Mouse (Mus musculus) lung, postnatal 4 days (tissue): ENCODE measurements at regions not wholly inside any gene's neighbourhood (a gene's known extent, or its start where the extent isn't known, plus 50 kb on each side); places are given as distances from the start of the nearest gene placed in this dataset.

Experiments used
- DNase-seq, 2 experiments: peaks; one replicate each; pipeline ENCODE4 v3.0.0; 2021

GRCm38 (mm10) chr5:39023241-39023640 is 146.6 kb upstream of the Clnk start:
- no peak for DNase-seq

- DNase-seq: no peak
Observed at GRCm38 (mm10) chr5:39000643-39001042, 124.0 kb upstream of the Clnk start.

- DNase-seq: no peak
Observed at GRCm38 (mm10) chr5:38999700-39000099, 123.1 kb upstream of the Clnk start.

GRCm38 (mm10) chr5:38972397-38973159 is 96.0 kb upstream of the Clnk start:
- no peak for DNase-seq

- DNase-seq: no peak
Observed at GRCm38 (mm10) chr5:38970497-38970896, 93.9 kb upstream of the Clnk start.

- DNase-seq: no peak
Observed at GRCm38 (mm10) chr5:38967010-38967409, 90.4 kb upstream of the Clnk start.

- DNase-seq: no peak
Observed at GRCm38 (mm10) chr5:38964445-38964844, 87.8 kb upstream of the Clnk start.

- no peak for DNase-seq
Observed at GRCm38 (mm10) chr5:38950520-38951288, 74.1 kb upstream of the Clnk start.

- no peak for DNase-seq
Observed at GRCm38 (mm10) chr5:38945903-38946686, 69.5 kb upstream of the Clnk start.

- DNase-seq: no peak
Observed at GRCm38 (mm10) chr5:38932382-38933079, 55.9 kb upstream of the Clnk start.

- no peak for DNase-seq
Observed at GRCm38 (mm10) chr5:38927051-38927450, 50.4 kb upstream of the Clnk start.
